Mouse (Mus musculus): Measurements from ENCODE around the gene Mmrn2. TPM values are rescaled to one million over a fixed set of nuclear protein-coding genes. Genes with fewer than 3 reads are reported as not detected.

Mmrn2 gene
- polyA plus RNA-seq, 1 experiment from 2014 or later = 4.2 TPM

GRCm38 (mm10) chr14:34378560-34379331, 3.5 kb downstream of the Mmrn2 start:
- no peak overlapping the region for H3K4me2 ChIP-seq (replicated peaks)
- no peaks in the 10 kb centered on the region for H3K9me3 ChIP-seq
- no peak overlapping the region for H3K9ac ChIP-seq (replicated peaks)
- no peaks in the 10 kb centered on the region for H3K27me3 ChIP-seq
- no peak overlapping the region; the same call in 1 of the 2 replicates for H3K27ac ChIP-seq (replicated peaks)
- H3K36me3 ChIP-seq = no peaks in the 10 kb centered on the region
- H3K4me1 ChIP-seq = peaks cover 10% of the 10 kb centered on the region; the same call in 1 of the 2 replicates
- ATAC-seq (replicated peaks) = peak; percentile 40; the same call in 1 of the 2 replicates
- no peak overlapping the region for H3K4me3 ChIP-seq
- 36% methylated on average over 11 of the region's 11 CpGs for WGBS

- Histone ChIP-seq H3K4me3 (no peak overlapping the region), H3K27me3 (no peaks in the 10 kb centered on the region), H3K36me3 (no peaks in the 10 kb centered on the region), H3K9ac (replicated peaks) (no peak overlapping the region), H3K9me3 (no peaks in the 10 kb centered on the region), H3K4me2 (replicated peaks) (no peak overlapping the region), H3K4me1 (peaks cover 10% of the 10 kb centered on the region; the same call in 1 of the 2 replicates), H3K27ac (replicated peaks) (no peak overlapping the region)
- WGBS = 91% methylated on average over 9 of the region's 9 CpGs
- ATAC-seq (replicated peaks) = no peak
Observed at GRCm38 (mm10) chr14:34382921-34383704, 7.8 kb downstream of the Mmrn2 start.

GRCm38 (mm10) chr14:34393295-34393694, 18.0 kb downstream of the Mmrn2 start:
- WGBS = 51% methylated on average over 4 of the region's 4 CpGs
- H3K36me3 ChIP-seq = no peaks in the 10 kb centered on the region
- no peaks in the 10 kb centered on the region for H3K27me3 ChIP-seq
- H3K9ac ChIP-seq (replicated peaks) = no peak overlapping the region
- no peak overlapping the region for H3K27ac ChIP-seq (replicated peaks)
- no peak overlapping the region for H3K4me2 ChIP-seq (replicated peaks)
- ATAC-seq (replicated peaks) = 0 out of 2 replicates have a peak, but pooled peaks have one; percentile 35
- no peak overlapping the region for H3K4me3 ChIP-seq
- H3K9me3 ChIP-seq = no peaks in the 10 kb centered on the region
- no peaks in the 10 kb centered on the region for H3K4me1 ChIP-seq

GRCm38 (mm10) chr14:34397871-34398270, 22.6 kb downstream of the Mmrn2 start:
- WGBS = 93% methylated on average over 5 of the region's 5 CpGs
- ATAC-seq (replicated peaks) = no peak

GRCm38 (mm10) chr14:34398901-34399300, 23.6 kb downstream of the Mmrn2 start:
- Histone ChIP-seq H3K4me1 (no peaks in the 10 kb centered on the region), H3K4me2 (replicated peaks) (no peak overlapping the region), H3K36me3 (peaks cover 12% of the 10 kb centered on the region; the same call in 1 of the 2 replicates), H3K9me3 (no peaks in the 10 kb centered on the region), H3K4me3 (no peak overlapping the region), H3K27ac (replicated peaks) (no peak overlapping the region), H3K27me3 (no peaks in the 10 kb centered on the region), H3K9ac (replicated peaks) (no peak overlapping the region)
- WGBS = 92% methylated on average over 21 of the region's 21 CpGs
- no peak for ATAC-seq (replicated peaks)

More at GRCm38 (mm10) chr14:34397871-34398270, 22.6 kb downstream of the Mmrn2 start:
- Histone ChIP-seq H3K27ac (replicated peaks) (no peak overlapping the region), H3K9me3 (no peaks in the 10 kb centered on the region), H3K4me3 (no peak overlapping the region), H3K36me3 (peaks cover 12% of the 10 kb centered on the region; the same call in 1 of the 2 replicates), H3K27me3 (no peaks in the 10 kb centered on the region), H3K9ac (replicated peaks) (no peak overlapping the region), H3K4me1 (no peaks in the 10 kb centered on the region), H3K4me2 (replicated peaks) (no peak overlapping the region)

- H3K4me2 ChIP-seq (replicated peaks) = no peak overlapping the region
- WGBS = 94% methylated on average over 6 of the region's 6 CpGs
Observed at GRCm38 (mm10) chr14:34399301-34399700, 24.0 kb downstream of the Mmrn2 start.

GRCm38 (mm10) chr14:34400021-34400420, 24.8 kb downstream of the Mmrn2 start:
- WGBS = 92% methylated on average over 3 of the region's 3 CpGs
- Histone ChIP-seq H3K9me3 (no peaks in the 10 kb centered on the region), H3K9ac (replicated peaks) (no peak overlapping the region), H3K27ac (replicated peaks) (no peak overlapping the region), H3K4me2 (replicated peaks) (no peak overlapping the region), H3K36me3 (peaks cover 12% of the 10 kb centered on the region; the same call in 1 of the 2 replicates), H3K4me3 (no peak overlapping the region), H3K27me3 (no peaks in the 10 kb centered on the region), H3K4me1 (no peaks in the 10 kb centered on the region)
- no peak for ATAC-seq (replicated peaks)

More at GRCm38 (mm10) chr14:34399301-34399700, 24.0 kb downstream of the Mmrn2 start:
- Histone ChIP-seq H3K9me3 (no peaks in the 10 kb centered on the region), H3K27me3 (no peaks in the 10 kb centered on the region), H3K27ac (replicated peaks) (no peak overlapping the region), H3K9ac (replicated peaks) (no peak overlapping the region), H3K4me3 (no peak overlapping the region), H3K4me1 (no peaks in the 10 kb centered on the region), H3K36me3 (peaks cover 12% of the 10 kb centered on the region; the same call in 1 of the 2 replicates)
- no peak for ATAC-seq (replicated peaks)

- Histone ChIP-seq H3K9ac (replicated peaks) (no peak overlapping the region), H3K4me1 (no peaks in the 10 kb centered on the region), H3K27ac (replicated peaks) (no peak overlapping the region), H3K27me3 (no peaks in the 10 kb centered on the region), H3K36me3 (peaks cover 18% of the 10 kb centered on the region; the same call in 1 of the 2 replicates), H3K4me3 (no peak overlapping the region), H3K4me2 (replicated peaks) (no peak overlapping the region), H3K9me3 (no peaks in the 10 kb centered on the region)
- no peak for ATAC-seq (replicated peaks)
- 58% methylated on average over 6 of the region's 6 CpGs for WGBS
Observed at GRCm38 (mm10) chr14:34401135-34401534, 25.9 kb downstream of the Mmrn2 start.

GRCm38 (mm10) chr14:34402871-34403270, 27.6 kb downstream of the Mmrn2 start:
- H3K27ac ChIP-seq (replicated peaks) = no peak overlapping the region
- H3K9ac ChIP-seq (replicated peaks) = no peak overlapping the region
- no peaks in the 10 kb centered on the region for H3K4me1 ChIP-seq
- no peaks in the 10 kb centered on the region for H3K9me3 ChIP-seq
- 84% methylated on average over 8 of the region's 8 CpGs for WGBS
- H3K27me3 ChIP-seq = no peaks in the 10 kb centered on the region
- no peak for ATAC-seq (replicated peaks)
- H3K4me3 ChIP-seq = no peak overlapping the region
- H3K4me2 ChIP-seq (replicated peaks) = no peak overlapping the region
- H3K36me3 ChIP-seq = peaks cover 24% of the 10 kb centered on the region; the same call in 1 of the 2 replicates

GRCm38 (mm10) chr14:34403424-34403823, 28.2 kb downstream of the Mmrn2 start:
- no peak for ATAC-seq (replicated peaks)
- Histone ChIP-seq H3K4me3 (no peak overlapping the region), H3K4me1 (no peaks in the 10 kb centered on the region), H3K27ac (replicated peaks) (no peak overlapping the region), H3K36me3 (peaks cover 28% of the 10 kb centered on the region; the same call in 1 of the 2 replicates), H3K27me3 (no peaks in the 10 kb centered on the region), H3K9ac (replicated peaks) (no peak overlapping the region), H3K9me3 (no peaks in the 10 kb centered on the region), H3K4me2 (replicated peaks) (no peak overlapping the region)
- WGBS = 94% methylated on average over 7 of the region's 7 CpGs

- Histone ChIP-seq H3K4me1 (no peaks in the 10 kb centered on the region), H3K36me3 (peaks cover 39% of the 10 kb centered on the region), H3K4me2 (replicated peaks) (no peak overlapping the region), H3K9me3 (no peaks in the 10 kb centered on the region), H3K4me3 (no peak overlapping the region), H3K27me3 (no peaks in the 10 kb centered on the region), H3K27ac (replicated peaks) (no peak overlapping the region), H3K9ac (replicated peaks) (no peak overlapping the region)
- ATAC-seq (replicated peaks) = no peak
- 87% methylated on average over 6 of the region's 6 CpGs for whole genome bisulfite sequencing
Observed at GRCm38 (mm10) chr14:34410716-34411115, 35.5 kb downstream of the Mmrn2 start.
